Mouse (Mus musculus) MEL (cell line): ENCODE data around the gene Cacnb3.

Source experiments
- EP300 ChIP-seq, 2 experiments: IDR thresholded peaks; 2 replicates each; pipeline ENCODE4 v1.6.1; 2011; ENCODE audit warnings: improper control_type of control experiment in 2 of 2, low read length in 2 of 2, low read depth in 1 of 2, mild to moderate bottlenecking in 1 of 2
- USF1 ChIP-seq: IDR thresholded peaks from 2 replicates; pipeline ENCODE4 v1.6.1; 2014; ENCODE audit warnings: low read depth, mild to moderate bottlenecking, inconsistent platforms, low read length, improper control_type of control experiment, moderate library complexity

GRCm38 (mm10) chr15:98623361-98623821, 7.2 kb upstream of the Cacnb3 start:
- no peak for TF ChIP-seq USF1
- TF ChIP-seq EP300 (IDR thresholded peaks at IDR 0.05; ENCODE audit: low read depth in 1 of 2, low read length in 2 of 2) = no peak
